Mouse (Mus musculus): Measurements from ENCODE around the gene Tbc1d10b.

- TF ChIP-seq POLR2A (IDR thresholded peaks at IDR 0.05; ENCODE audit: control insufficient read depth, extremely low read depth, insufficient read depth, low read length, poor library complexity) (no peak), CTCF (IDR thresholded peaks at IDR 0.05; ENCODE audit: borderline replicate concordance, control insufficient read depth, extremely low read depth, insufficient read depth, low read length, poor library complexity) (no peak)
These were observed 6.3 kb upstream of the Tbc1d10b start for GRCm38 (mm10) chr7:127214521-127214920.
